Mouse (Mus musculus): ENCODE measurements around the gene Ebp. TPM values are rescaled to one million over a fixed set of nuclear protein-coding genes. Genes with fewer than 3 reads are reported as not detected.

Ebp gene
- 1 to 10 TPM; 6.8 to 8.3 TPM for total RNA-seq (2021)
- long read RNA-seq, experiment 1, partial matches to known transcripts = 0 of 4 reads
- long read RNA-seq, experiment 1, other reads (novel, unspliced or antisense) = 0 of 4 reads
- long read RNA-seq, experiment 2, partial matches to known transcripts = 0 of 1 reads
- long read RNA-seq, experiment 2, other reads (novel, unspliced or antisense) = 0 of 1 reads

DNA sequence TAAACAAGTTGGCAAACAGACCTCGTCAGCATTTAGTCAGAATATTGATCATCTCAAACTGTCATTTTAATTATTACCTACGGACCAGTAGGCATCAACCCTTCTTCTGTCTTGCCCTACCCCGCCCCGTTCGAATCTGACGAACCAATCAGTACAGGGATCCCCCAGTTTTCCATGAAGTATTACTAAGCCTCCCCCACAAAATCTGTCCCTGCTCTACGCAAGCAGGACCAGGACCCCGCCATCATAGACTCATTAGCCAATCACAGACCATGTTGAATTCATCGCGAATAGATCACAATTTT is at the start of gene Ebp:
Gene Ebp (minus strand): TSS at position 94 of the 305 bp plus-strand sequence.
- DNase-seq (ENCODE audit: low spot score) = no peak

DNA sequence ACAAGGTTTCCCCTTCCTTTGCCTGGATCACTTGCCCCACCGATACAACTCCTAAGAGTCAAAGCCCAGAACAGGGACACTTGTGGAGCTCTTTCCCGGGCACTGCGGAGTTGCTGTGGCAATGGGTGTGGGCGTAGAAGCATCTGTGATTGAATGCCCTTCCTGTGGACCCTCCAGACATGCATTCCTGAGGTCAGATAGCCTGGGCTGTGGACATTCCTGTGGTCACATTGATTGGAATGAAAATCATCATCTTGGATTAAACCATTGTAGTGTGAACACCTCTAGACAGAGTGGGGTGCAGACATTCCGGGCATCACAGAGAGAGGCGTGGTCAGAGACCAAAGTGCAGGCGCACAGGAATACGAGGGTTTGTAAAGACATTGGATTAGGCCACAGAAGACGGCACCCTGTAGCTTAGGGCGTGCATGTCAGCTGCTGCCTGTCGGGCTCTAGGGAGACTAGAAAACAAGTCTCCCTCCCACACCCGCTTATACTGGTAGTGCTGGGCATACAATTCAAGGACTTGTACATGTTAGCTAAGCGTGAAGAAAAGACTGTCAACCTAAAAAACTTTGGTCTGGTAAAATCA is 45.6 kb upstream of the Ebp start:
- no peak for DNase-seq (ENCODE audit: low spot score)

DNA sequence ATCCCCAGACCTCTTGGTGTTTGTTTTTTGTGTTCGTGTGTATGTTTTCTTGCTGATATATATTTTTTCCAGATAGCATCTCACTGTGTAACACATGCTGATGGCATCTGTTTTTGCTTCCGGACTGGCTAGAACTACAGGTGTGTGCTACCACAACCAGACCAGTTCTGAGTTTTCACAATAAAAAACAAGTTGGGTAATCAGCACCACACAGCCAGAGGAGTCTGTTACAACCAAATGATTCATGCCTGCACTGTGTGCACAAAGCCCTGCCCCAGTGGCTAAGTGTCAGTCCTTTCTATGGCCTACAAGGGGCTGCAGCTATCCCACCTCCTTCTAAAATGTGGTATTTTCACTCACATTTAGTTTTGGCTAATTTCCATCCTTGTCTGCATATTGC is 43.4 kb upstream of the Ebp start:
- no peak for DNase-seq (ENCODE audit: low spot score)

DNA sequence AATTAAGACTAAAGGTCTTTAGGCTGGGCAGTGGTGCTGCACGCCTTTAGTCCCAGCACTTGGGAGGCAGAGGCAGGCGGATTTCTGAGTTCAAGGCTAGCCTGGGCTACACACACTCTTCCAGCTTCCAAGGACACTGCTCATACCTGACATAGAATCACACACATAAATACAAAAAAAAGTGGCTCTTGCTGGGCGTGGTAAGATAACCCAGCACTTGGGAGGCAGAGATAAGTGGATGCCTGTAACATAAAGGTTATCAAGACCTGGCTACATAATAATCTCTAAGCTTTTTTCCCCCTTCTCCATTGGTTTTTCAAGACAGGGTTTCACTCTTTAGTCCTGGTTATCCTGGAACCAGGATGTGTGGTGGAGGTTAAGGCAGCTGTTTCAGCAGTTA is 40.3 kb upstream of the Ebp start:
- no peak for DNase-seq (ENCODE audit: low spot score)

DNA sequence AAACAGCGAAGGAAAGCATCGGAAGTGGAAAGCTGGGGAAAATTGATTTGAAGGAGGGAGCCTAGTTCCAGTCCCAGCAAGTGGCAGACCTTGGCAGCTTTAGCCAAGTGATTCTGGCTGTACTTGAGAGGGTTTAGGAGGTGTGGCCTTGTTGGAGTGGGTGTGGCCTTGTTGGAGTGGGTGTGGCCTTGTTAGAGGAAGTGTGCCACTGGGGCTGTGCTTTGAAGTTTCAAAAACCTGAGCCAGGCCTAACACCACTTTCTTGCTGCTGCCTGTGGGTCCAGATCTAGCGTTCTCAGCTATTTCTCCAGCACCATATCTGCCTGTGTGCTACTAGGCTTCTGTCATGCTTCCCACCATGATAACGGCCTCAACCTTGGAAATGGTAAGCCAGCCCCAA is 37.0 kb upstream of the Ebp start:
- no peak for DNase-seq (ENCODE audit: low spot score)

DNA sequence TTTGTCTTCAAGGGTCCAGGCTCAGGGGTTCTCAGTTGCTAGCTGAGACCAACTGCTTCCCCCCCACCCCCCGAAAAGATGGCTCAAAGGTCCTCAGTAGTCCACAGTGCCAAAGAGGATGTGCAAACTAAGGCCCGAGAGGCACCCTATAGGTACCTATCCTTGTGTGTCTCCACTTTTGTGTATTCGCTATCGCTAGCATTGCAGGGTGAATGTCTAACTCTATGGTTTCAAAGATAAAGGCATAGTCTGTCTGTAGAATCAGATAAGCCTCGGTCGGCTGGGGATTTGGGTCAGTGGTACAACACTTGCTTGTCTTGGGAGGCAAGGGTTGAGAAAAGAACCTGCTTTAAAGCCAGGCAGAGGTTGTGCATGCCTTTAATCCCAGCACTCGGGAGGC is 30.2 kb upstream of the Ebp start:
- no peak for DNase-seq (ENCODE audit: low spot score)

DNA sequence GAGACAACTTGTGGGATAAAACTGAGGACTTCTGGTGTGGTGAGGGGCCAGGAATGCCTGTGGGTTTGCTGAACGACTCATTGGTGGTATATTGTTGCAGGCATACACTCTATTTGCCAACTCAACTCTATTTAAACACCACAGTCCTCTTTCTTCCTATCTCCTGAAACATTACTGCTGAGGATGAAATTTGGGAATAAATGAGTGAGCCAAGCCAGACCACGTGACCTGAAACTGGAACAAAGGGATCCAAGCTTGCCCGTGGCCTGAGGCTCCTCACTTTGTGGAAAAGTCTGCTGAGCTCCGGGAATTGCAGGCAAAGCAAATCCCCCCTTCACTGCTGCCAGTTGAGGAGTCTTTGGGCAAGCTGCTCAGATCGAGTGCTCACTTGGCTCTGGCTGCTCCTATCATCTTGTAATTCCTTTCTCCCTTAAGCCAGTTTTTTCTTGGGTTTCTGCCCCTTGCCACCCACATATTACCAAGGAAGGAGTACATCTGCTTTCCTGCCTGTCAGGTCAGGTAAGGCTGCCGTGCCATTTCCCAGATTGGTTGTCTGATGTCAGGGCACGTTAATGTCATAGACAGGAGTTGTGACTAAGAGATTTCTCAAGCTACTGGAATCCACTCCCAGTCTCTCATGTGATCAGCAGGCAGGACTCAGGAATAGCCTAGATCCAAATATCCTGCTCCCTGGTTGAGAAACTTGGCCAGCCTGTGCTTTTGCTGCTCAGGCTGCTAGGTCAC is 29.5 kb upstream of the Ebp start:
- DNase-seq (ENCODE audit: low spot score) = peak; percentile 2

DNA sequence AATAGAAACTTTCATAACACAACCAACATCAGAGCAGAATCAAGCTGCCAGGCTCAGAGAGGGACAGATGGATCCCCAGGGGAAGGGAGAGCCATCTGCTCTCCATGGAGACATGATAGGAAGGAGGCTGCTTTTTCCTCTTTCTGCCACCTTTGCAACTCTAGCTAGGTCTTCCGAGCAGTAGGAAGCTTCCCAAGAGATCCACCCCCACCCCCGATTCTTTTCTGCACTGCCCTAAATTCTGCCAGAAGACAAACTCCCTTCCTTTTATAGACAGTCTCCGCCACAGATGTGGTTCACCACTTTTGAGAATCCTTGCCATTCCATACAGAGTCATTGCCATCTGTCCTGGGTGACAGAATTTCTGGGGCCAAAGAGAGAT is 29.0 kb upstream of the Ebp start:
- no peak for DNase-seq (ENCODE audit: low spot score)

DNA sequence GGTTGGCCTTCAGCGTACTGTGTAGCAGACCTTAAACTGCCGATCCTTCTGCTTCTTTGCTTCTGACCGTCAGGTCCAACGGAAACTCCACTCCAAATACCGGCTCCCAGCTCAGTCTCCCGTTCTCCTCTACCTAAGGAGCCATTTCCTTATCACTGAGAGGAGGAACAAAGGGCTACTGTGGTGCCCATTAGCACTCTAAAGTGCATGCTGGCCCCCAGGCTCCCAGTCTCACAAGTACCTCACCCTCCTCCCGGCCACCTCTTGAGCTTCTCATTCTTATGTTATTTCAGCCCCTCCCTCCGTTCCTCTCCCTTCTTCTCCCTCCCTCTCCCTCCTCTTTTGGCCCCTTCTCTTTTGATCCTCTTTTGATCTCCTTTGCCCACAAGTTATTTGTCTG is 26.3 kb upstream of the Ebp start:
- DNase-seq (ENCODE audit: low spot score) = no peak

DNA sequence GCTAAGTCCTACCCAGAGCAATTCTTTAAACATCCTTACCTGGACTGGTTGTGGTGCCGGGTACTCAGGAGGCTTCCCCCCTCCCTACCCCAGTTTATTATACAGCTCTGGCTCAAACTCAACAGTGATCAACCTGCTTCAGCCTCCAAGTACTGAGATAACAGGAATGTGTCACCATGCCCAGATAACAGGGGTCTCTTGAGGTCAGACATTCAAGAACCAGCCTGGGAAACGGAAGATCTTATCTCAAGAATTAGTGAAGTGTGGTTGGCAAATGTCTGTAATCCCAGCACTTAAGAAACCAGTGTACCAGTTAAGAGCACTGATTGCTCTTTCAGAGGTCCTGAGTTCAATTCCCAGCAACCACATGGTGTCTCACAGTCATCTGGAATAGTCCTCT is 24.8 kb upstream of the Ebp start:
- no peak for DNase-seq (ENCODE audit: low spot score)

DNA sequence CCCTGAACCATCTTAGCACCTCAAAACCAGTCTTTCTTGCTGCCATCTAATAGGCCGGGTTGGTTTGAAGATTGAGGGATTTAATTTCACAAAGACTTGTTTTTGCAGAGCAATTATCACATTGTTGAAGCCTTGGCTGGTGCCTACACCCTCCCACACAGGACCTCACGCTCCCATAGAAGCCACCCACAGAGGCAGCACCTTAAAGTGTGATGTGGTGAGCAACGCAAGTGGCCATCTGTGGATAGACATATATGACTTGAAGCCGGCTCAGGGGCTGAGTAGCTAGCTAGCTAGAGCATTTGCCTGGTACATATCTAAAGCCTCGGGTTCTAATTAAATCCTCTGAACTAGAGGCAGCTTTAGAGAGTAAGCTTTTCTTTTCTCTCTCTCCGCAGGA is 24.1 kb upstream of the Ebp start:
- DNase-seq (ENCODE audit: low spot score) = no peak

DNA sequence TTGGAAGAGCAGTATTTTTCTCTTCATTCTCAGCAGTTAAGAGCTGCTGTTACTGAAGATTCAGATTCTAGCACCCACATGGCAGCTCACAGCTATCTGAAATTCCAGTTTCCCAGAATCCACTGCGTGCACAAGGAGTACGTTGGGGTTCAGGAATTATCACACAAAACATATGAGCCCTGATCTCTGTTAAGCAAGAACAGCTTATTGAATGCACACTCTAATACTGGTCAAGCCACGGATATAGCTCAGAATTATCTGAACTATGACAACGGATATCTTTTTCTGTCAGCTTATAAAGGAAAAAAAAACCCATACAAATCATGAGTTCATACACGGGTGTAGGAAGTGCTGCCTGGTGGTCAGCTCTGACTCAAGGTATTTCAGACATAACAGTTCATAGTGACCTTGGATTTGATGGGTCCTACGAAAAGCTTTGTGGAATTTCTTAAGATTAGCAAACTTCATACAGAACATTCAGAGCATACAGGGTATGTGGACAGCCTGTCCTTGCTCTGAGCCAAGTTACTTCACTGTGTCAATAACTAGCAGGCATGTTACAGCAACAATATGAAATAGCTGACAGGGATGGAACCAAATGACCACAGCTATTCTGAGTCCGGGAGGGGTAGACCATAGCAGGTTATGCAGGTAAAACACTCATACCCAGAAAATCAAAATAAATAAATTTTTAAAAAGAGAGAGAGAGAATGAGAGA is 18.3 kb upstream of the Ebp start:
- no peak for DNase-seq (ENCODE audit: low spot score)

DNA sequence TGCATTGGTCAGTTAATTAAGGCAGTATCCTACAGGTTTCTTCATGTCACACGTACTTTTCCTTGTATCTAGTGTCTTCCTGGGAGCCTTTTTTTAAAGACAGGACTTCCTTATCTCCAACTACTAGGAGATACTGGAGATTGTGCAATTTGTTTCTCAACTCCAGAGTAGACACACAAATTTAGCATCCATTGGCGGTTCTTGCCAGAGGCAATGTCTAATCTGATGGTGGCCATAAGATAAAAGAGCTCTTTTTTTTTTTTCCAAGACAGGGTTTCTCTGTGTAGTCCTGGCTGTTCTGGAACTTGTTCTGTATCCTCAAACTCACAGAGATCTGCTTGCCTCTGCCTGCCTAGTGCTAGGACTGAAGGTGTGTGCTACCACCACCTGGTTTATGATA is 16.4 kb upstream of the Ebp start:
- DNase-seq (ENCODE audit: low spot score) = no peak

DNA sequence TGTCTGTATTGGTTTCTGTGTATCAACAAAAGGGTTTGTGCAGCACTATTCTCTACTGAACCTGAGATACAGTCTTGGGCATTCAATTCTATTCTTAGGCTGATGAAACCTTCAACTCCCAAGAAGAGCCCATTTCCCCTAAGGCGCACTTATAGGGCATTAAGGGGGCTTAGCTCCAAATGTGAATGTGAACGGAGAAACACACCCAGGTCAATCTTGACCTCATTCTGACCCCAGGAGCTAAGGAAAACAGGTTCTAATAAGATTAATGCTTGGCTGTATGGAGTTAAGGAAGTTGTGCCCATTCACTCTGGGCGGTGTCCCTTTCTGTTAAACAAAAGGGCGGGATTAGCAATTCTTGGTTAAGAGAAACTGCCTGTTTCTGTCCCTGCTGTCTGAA is 13.9 kb upstream of the Ebp start:
- DNase-seq (ENCODE audit: low spot score) = no peak

DNA sequence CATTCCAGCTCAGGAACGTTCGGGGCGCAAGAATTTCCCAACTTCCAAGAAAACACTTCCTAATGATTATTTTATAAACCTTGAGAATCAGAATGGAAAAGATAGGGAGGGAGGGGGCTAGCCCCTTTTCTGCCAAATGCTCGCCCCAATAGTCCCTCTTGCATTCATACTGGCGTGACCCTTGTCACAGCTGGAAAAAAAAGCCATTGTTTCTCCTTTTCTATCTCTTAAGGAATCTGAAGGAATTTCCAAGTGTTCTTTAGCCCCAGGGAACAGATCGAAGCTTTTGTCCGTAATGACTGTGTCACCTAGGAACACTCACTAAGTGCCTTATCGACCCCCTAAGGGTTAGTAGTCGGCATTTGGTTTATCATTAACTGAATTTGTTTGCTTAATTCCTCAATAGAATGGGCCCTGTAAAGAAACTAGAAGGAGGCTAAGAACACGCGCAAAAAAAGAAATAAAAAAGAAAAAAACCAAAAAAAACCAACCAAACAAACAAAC is 13.4 kb upstream of the Ebp start:
- DNase-seq (ENCODE audit: low spot score) = no peak

DNA sequence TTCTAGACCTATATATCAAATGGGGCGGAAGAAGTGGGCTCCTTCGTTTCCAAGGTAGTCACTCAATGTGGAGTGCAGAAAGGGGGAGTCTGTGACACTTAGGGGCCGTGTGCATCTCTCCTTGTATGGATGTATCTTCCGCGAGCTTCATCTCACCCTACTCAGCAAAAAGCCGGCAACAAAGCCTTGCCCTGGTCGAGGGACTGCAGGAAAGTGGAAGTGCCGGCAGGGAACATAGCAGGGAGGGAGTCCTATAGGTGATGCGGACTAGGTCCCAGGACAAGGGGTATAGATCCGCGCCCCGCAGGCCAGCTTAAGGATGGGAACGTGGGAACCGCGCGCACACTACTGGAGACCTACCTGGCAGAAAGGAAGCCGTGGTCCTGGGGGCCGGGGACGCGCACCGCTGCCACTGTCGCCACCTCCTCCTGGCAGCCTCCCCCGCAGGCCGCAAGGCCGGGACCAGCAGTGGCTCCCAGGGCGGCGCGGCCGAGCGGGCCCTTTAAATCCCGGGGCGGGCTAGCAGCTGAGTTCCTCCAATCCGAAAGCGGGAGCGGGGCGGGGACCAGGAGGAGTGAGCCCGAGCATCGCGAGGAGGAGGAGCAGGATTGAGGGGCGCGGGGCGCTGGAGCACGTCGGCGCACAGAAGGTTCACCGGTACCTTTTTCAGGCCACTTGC is 12.8 kb upstream of the Ebp start, which contains the start of gene Porcn:
Gene Porcn (minus strand): TSS at position 511 of the 679 bp plus-strand sequence.
- peak; percentile 84 for DNase-seq (ENCODE audit: low spot score)

DNA sequence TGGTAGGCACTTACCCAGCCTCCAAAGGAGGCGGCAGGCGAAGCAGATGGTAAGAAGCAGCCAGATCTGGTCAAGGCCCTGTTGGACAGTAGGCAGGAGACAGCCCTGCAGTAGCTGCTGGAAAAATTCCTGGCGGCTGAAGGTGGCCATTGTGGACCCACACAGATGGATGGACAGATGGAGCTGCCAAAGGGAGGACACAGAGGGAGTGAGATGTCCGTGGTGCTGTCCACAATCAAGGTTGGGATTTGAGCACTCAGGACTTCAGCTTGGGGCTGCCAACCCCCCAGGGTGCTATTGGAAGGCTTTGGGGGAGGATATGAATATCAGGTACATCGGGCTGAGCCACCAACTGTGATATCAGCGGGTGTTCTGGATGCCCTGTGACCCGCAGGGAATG is 12.2 kb upstream of the Ebp start:
- DNase-seq (ENCODE audit: low spot score) = no peak

DNA sequence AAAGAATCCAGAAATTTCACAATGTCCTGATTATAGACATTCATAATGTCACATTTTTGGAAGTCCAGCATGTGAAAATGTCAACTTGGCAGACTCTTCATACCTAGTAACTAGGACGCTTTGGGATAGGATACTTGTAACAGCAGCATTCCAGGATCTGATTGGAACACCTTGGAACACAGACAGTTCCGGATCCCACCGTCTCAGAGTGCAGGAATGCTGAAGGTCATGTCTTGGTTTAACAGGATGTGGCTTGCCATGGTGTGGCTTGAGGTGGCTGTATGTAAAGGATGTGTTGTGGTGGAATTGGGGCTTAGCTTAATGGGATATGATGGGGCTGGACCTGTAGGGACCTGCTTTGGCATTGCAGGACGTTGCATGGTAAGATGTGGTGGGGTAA is 11.8 kb upstream of the Ebp start:
- no peak for DNase-seq (ENCODE audit: low spot score)

DNA sequence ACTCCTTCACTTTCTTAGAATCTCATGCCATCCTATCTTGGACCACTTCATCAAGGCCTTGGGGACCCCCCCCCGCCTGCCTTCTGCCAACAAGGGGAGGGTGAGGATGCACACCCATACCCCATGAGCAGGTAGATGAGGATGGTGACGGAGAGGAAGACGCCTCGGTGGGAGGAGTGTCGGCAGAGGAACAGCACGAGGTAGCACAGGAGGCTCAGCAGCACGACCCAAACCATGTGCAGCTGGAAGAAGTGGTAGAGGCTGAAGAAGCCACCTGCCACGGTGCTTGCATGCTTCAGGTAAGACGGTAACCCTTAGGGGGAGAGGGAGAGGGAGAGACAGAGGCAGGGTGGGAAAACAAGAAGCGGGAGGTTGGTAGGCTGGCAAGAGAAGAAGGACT is 10.8 kb upstream of the Ebp start:
- no peak for DNase-seq (ENCODE audit: low spot score)

DNA sequence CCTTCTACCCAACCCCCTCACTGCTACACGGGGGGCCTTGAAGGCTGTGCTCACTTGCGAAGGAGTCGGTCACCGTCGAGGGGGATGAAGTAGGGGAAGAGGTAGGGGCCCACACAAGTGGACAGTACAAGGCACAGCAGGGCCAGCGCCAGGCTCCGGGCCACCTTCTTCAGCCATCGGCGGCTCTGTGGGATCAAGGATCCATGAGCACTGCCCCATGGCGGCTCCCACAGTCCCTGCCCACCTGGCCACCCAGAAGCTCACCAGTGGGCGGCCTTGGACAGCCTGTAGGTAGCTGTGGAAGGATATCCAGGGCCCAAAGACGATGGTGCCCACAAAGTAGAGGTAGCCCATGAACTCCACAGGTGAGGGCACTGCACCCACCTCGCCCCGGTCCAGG is 9.8 kb upstream of the Ebp start:
- no peak for DNase-seq (ENCODE audit: low spot score)

DNA sequence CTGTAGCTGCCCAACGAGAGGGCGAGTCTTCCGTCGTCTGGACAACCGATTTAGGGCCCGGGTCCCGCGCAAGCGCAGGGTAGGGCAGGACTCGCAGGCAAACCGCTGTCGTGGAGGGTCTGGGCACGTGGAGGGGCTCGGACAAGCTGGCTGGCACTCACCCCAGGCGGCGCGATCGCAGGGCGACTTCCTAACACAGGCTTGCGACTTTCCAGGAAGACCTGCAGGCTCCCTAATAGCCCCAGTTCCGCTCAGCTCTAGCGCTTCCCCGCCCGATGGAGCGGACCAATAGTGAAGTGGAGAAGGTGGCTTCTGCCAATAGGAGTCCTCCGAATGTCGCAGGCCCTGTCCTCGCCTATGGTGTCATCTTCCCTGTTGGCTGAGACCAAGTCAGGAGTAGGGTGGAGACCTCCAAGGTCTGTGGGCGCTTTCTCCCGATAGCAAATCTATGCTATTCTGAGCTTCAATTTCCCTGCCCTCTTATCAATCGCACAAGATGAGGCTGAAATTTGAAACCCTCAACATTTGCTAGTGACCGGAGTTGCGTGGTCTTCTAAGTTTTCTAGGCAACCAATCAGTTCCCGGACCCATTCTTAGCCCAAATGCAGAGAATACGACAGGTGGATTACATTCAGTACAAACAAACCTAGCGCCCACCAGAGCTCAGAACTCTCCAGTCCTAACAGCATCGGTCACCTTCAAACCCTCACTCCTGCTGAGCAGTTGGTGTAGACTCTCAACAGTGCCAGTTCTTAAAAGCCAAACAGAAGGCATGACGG is 483 bp downstream of the Ebp start:
- peak; percentile 80 for DNase-seq (ENCODE audit: low spot score)
